Mouse (Mus musculus) CH12.LX (cell line): Measurements from ENCODE around the gene Zfp951. TPM values are rescaled to one million over a fixed set of nuclear protein-coding genes. Genes with fewer than 3 reads are reported as not detected.

ENCODE experiments used
- polyA plus RNA-seq: library from polyadenylated mRNA; unstranded; fragments of >175 nt; gene quantifications from 2 replicates; pipeline ENCODE4 v1.2.1, GENCODE M21; 2012; ENCODE audit warnings: low read depth; ENCODE audit not compliant: insufficient read length
- total RNA-seq, 2 experiments: library from RNA; depleted of rRNA; stranded (reverse); fragments of 300-350 nt in 1 of 2; fragments of >200 nt in 1 of 2; gene quantifications; 2 replicates each; pipeline ENCODE4 v1.2.3; 2012 to 2014

The Zfp951 gene
- total and polyA plus RNA-seq, 3 experiments: 3.7 TPM; not detected in 2

Other genes starting within 250 kb of the Zfp951 start
- gene Abcg3, start 122.6 kb upstream of the Zfp951 start, total RNA-seq (2012; rRNA removed): not detected in 2 replicates
- not detected in 2 replicates for gene Abcg3, start 122.6 kb upstream of the Zfp951 start, total RNA-seq (2014; rRNA removed)
- 0.11 TPM in 1 of 2 replicates, not detected in the other for gene Abcg3, start 122.6 kb upstream of the Zfp951 start, polyA plus RNA-seq